Mouse (Mus musculus) heart, adult 8-10 months (tissue): Measurements from ENCODE around the gene Cgref1. TPM values are rescaled to one million over a fixed set of nuclear protein-coding genes. Genes with fewer than 3 reads are reported as not detected.

Experiments
- DNase-seq: peaks from one replicate; pipeline ENCODE4 v3.0.0; 2022; ENCODE audit warnings: low spot score
- total RNA-seq, 4 experiments: library from RNA; stranded (reverse); gene quantifications; 2 replicates each; pipeline ENCODE4 v1.2.4; 2022

Cgref1 gene
- total RNA-seq, 4 experiments from 2014 or later = 0.37 to 0.97 (median 0.60) TPM

GRCm38 (mm10) chr5:30950451-30950850 lies 5.1 kb upstream of the Cgref1 start:
- DNase-seq = no peak

DNA sequence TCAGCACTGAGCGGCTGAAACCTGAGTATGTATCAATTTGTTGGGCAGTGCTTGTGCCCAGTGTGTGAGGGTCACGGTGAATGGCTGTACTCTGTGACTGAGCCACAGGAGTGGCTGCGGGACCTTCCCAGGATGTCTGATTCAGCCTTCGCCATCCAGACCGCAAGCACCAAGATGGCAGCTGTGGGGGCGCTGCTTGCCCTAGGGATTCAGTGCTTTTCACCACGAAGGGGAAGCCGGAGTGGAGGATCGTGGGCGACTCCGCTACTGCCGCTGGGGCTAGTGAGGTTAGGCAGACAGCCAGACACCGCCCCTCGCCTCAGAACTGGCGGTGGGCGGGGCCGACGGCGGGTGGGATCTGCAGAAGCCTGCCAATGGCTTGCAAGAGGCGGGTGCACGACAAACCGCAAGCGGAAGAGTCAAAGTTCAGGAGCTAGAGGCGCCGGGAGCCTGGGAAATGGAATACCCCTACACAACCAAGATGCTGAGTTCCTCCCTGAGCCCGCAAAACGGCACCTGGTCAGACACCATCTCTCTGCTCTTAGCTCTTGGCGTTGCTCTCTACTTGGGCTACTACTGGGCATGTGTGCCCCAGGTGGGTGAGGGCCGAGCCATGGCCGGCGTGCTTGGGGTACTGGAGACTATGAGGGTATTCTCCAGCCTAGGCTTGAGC lies 4.4 kb upstream of the Cgref1 start:
- DNase-seq = peak; percentile 91

DNA sequence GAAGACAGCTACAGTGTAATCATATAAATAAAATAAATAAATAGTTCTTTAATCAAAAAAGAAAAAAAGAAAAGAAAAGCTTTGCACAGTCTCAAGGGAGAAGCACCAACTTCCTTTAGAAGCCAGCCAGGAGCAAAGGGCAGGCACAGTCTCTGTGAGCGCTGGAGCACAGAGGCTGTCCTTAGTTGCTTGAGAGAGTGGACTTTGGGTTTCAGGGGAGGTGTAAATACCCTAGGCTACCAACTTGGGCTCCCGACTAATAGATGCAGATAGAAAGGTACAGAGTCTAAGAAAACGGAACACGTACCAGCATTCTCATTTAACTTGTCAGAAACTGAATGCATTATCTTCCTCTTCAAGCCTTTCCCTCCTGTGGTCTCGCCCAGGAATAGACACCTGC lies 3.2 kb upstream of the Cgref1 start:
- no peak for DNase-seq

- DNase-seq = no peak
Observed at GRCm38 (mm10) chr5:30944344-30944743, 1.0 kb downstream of the Cgref1 start.

GRCm38 (mm10) chr5:30943004-30943403 lies 2.4 kb downstream of the Cgref1 start:
- no peak for DNase-seq

GRCm38 (mm10) chr5:30934725-30935461 lies 10.5 kb downstream of the Cgref1 start:
- DNase-seq = no peak

GRCm38 (mm10) chr5:30933705-30934104 lies 11.7 kb downstream of the Cgref1 start:
- no peak for DNase-seq

- DNase-seq = no peak
Observed at GRCm38 (mm10) chr5:30931378-30931777, 14.0 kb downstream of the Cgref1 start.

DNA sequence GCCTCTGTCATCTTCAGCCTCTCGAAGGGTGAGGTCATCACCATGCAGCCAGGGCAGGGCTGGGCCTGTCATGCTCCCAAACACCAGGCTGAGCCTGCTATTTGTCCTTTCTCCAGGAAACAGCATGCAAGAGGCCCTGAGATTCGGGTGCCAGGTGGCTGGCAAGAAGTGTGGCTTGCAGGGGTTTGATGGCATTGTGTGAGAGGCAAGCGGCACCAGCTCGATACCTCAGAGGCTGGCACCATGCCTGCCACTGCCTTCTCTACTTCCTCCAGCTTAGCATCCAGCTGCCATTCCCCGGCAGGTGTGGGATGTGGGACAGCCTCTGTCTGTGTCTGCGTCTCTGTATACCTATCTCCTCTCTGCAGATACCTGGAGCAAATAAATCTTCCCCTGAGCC lies 14.5 kb downstream of the Cgref1 start:
- DNase-seq = no peak

GRCm38 (mm10) chr5:30930121-30930520 lies 15.3 kb downstream of the Cgref1 start:
- peak; percentile 82 for DNase-seq

- no peak for DNase-seq
Observed at GRCm38 (mm10) chr5:30927945-30928529, 17.4 kb downstream of the Cgref1 start.

DNA sequence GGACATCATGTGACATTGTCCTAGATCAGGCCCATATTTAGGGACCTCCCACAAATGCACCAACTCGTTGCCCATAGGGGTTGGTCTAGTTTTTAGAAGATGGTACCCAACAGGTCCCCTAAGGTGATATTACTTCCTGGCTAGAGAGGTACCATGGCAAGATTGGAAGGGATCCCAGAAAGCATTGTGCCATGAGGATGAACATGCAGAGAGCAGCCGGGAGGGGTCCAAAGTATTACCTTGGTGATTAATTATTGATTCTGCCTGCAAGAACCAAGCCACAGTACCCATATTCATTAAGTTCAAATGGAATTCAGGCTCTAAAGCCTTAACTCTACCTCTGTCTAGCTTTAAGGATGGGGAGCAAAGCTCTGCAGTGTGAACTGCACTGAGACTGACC lies 19.3 kb downstream of the Cgref1 start:
- no peak for DNase-seq

DNA sequence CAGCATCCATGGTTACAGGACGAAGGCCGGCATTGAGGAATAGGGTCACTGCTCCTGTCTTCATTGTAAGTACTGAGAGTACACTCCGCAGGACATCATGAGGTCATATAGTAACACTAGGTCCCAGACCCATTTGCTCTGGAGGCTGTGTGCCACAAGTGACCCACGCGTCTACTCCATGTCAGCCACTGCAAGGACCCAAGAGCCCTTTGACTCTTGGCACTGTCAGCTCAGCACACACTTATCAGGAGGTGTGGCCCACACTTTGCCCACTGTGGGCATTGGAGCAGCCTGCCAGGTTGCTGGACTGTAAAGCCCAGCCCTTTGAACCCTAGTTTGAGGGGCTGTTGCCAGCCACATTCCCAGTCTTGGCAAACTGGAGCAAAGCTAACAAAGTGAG lies 20.2 kb downstream of the Cgref1 start:
- DNase-seq = no peak

DNA sequence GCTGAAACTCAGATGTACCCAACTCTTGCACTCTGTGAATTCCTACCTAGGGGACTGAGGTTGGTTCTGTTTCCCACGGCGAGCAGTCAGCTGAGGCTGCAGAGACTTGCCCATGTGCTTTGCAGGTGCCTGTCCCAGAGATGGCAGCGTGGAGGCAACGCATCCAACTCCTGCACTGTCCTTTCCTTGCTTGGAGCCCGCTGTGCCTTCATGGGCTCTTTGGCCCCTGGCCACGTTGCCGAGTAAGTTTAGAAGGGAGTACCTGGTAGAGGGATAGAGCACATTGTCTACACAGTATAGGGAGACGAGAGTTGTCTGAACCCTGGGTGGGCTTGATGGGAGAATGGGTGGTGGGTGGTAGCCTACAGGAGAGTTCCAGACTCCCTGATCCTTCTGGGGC lies 20.8 kb downstream of the Cgref1 start:
- DNase-seq = no peak

DNA sequence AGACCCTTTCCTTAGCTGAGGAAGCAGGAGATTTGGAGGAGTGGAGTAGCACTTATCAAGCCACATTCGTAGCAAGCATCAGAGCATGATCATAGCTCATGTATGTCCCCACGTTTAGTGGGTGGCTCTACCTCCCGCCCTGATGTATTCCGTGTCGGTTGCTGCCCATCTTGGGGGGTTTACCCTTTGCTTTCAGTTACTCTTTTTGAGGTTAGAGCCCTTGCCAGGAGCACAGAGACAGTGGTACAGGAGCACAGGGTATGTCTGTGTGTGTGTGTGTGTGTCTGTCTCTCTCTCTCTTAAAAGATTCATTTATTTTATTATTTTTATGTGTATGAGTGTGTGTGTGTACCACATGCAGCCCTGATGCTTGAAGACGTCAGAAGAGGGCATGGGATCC lies 22.3 kb downstream of the Cgref1 start:
- DNase-seq = no peak

GRCm38 (mm10) chr5:30922581-30923041 lies 22.8 kb downstream of the Cgref1 start:
- no peak for DNase-seq

GRCm38 (mm10) chr5:30921256-30922033 lies 23.9 kb downstream of the Cgref1 start, which contains the start of gene Khk:
TSS of gene Khk (plus strand) at chr5:30921431.
- peak; percentile 87 for DNase-seq

GRCm38 (mm10) chr5:30920621-30921020 lies 24.8 kb downstream of the Cgref1 start:
- DNase-seq = no peak

GRCm38 (mm10) chr5:30919831-30920614 lies 25.4 kb downstream of the Cgref1 start:
- no peak for DNase-seq

- no peak for DNase-seq
Observed at GRCm38 (mm10) chr5:30918691-30919090, 26.7 kb downstream of the Cgref1 start.
